Mouse (Mus musculus) NIH3T3 (cell line): Measurements from ENCODE around the gene B3glct.
A peak's percentile ranks its signal among the peaks of the same experiment; 100 is the strongest.

Experiments used
- DNase-seq: peaks from one replicate; pipeline ENCODE4 v3.0.0-alpha.2; 2012; ENCODE audit warnings: low read depth

B3glct gene

DNA sequence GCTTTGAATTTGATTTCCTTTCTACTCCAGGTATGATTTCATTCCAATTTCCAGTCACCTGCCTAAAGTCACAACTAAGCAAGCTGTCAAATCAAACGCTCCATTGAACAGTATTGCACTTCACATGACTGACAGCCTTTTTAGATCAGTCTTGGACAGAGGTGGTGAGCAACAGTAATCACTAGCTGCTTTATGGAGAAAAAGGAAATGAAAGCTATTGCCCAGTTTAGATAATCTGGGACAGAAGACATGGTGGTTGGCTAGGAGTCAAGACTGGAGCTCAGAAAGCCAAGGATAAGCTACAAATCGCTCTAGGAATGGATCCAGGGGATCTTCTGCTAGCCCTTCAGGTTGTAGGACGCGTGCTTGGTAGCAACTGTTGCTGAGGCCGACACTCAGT, 14.6 kb upstream of the B3glct start:
- DNase-seq: no peak

DNA sequence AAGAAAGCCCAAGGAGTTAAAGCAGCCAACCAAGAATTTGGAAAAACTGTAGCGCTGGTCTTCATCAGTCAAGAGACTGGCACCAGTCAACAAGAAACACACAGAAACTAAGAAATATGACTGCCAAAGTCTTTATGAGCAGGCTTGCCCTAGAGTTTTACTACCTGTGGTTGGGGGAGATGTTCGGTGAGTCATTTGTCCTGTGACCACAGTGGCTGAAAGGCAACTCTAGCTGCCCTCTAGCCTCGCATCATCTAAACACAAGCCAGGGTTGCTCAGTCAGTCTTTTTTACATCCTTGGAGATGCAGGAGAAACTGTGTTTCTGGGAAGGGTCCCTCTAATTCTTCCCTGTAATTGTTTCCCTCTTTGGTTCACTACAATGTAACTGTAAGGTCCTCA, 834 bp upstream of the B3glct start:
- no peak for DNase-seq

DNA sequence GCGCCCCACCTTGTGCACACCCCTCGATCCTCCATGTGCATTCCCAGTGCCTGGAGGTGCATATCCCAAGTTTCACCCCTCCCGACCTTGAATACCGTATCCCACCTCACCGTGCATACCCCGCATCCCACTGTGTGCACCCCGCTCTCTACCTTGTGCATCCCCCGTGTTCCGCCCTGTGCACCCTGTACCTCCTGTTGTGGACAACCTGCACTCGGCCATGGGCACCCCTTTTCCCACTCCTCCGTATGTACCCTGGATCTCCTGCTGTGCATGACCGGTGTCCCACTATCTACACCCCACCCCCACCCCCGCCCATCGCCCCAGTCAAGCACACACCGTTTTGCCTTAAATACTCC, 939 bp downstream of the B3glct start:
- DNase-seq: no peak

DNA sequence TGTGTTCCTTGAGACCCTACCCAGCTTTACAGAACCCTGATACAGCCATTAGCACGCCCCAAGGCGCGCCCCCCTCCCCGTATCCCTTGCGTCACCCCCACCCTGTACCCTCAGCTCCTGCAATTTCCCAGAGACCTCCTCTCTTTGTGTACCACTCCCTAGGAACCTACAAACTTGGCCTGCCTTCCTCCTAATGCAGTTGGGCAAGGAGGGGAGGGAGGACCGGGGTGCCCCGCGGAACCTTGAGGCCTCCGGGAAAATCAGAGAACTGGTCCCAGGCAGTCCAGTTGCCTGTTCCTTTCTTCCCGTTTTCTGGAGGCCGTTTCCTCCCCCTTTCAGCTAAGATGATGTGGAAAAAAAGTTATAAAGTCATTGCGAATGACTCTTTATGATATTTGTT, 1.3 kb downstream of the B3glct start:
- no peak for DNase-seq

DNA sequence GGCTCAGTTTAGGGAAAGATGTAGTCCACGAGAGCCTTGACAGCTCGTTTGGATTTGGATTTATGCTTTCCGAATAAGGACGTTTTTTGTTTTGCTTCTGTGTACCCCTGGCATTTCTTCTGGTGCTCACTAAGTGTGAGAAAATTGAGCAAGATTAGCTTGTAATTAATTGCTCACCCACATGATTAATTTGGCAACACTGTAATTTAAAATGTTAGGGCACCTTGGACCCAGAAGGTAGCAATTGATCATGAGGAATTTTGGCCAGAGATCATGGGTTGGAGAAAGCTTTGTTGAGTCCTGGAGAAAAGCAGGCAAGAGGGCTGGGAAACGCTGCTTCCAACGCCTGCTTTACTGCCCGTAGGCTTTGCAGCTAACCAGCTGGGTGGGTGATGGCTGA, 1.9 kb downstream of the B3glct start:
- no peak for DNase-seq

DNA sequence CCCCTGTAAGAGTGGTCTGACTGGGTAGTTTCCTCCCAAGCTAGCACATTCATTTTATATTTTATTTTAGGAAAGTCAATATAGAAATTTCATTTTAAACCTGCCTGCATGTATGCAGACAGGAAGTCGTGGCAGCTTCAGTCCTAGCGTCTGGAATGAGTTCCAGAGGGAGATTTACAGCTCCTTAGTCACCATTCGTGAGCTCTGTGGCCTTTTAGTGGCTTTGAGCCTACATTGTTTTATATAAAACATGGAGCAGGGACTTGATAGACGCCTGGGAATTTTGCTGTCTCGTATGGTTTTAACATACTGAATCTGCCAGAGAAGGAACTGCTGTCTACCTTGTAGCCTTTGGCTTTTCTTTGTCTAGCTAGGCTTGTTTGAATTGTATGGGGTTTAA, 2.9 kb downstream of the B3glct start:
- DNase-seq: no peak

DNA sequence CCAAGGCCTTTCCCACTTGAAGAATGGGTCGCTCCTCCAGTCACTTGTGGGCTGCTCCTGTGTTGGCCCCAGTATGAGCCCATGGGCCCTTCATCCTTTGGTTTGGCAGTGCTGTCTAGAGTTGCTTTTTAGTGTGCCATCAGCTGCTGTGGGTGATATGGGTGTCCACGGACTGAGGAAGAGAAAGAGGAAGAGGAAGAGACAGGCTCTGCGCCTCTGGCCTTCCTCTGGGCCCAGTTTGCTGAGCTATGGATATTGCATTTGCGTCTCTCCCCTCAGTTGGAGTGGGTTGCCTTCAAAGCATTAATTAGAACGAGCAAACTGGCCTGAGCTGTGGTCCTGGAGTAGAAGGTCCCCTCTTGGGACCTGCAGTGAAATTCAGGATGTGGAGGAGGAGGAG, 11.8 kb downstream of the B3glct start:
- no peak for DNase-seq

DNA sequence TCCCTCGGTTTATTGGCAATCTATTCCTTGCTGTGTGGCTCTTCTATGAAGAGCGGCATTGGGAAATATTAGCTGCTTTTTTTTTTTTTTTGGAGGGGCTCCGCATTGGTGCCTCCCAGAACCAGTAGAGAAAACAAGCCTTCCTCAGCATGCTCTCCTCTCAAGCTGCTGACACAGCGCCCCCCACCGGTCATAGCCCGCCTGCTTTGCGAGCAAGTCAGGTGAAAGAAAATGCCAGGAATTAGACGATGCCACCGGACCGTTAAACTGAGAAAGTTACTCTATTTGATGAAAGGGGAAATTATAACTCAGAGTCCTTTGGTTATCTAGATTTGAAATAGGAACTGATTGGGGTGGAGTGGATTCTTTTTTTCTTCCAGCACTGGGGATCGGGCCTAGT, 14.5 kb downstream of the B3glct start:
- no peak for DNase-seq

DNA sequence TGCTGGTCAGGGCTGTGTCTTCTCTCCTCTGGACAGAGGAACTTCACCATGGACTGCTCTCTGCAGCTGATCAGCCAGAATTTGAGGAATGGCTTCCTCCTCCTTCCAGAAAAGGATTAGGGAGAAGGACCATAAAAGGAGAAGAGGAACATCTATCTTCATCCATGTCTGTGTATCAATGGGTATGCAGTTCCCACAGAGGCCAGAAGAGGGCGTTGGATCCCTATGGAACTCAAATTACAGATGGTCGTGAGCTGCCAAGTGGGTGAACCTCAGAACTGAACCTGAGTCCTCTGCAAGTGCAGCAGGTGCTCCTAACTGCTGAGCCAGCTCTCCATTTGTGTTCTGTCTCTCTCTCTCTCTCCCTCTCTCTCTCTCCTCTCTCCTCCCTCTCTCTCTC, 15.2 kb downstream of the B3glct start:
- no peak for DNase-seq

DNA sequence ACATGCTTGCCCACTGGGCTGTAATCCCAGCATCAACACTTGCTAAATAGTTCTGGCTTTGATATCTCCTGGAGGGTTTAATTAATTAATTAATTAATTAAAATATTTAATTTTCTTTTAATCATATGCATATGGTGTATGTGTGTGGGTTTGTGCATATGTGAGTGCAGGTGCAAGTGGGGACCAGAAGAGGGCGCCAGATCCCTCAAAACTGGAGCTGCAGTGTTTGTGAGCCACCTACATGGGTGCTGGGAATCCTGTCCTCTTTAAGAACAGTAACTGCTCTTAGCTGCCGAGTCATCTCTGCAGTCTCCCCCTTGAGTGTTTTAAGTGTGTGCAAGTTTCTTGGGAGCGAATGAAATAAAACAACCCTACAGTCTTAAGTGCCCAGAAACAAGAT, 15.9 kb downstream of the B3glct start:
- DNase-seq: no peak

DNA sequence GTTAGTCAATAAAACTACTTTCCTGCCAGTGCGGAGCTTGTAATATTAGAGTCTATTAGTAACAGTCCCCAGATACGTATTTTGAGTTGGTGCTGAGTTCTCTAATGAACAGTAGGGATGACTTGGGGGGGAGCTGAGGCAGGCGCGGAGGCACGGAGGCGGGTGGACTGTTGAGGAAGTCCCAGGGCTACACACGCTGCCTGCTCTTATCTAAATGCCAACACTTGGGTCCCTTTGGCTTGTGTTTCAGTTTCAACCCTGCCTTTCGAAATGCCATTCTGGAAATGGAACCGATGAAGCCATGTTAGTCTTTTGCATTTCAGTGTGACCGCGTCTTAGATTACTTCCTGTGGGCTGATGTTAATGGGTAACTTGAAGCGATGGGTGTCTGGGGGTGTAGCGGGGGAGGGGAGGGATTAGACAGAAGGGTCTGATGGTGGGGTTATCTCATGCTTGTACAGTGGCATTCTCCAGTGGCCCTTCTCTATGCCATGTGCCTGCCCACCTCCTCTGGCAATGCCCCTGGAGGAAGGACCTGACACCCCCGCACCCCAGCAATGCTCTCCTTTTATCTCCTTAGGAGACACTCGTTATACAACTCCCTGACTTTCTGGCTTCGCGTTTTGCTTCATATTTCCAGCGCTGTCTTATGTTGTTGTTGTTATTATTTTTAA, 17.2 kb downstream of the B3glct start:
- no peak for DNase-seq

DNA sequence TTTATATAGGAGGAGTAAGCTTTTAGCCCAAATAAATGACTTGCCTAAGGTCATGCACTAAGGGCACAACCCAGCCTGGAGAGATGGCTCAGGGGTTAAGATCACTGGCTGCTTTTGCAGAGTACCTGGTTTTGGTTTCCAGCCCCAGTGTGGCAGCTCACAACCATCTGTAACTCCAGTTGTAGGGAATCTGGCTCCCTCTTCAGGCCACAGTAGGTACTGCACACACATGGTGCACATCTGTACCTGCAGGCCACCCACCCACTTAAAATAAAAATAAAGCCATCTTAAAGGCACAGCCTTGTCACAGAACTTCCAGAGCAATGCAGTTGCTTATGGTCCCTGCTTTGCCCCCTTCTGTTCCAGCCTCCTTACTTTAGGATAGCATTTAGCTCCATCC, 24.7 kb downstream of the B3glct start:
- DNase-seq: no peak

DNA sequence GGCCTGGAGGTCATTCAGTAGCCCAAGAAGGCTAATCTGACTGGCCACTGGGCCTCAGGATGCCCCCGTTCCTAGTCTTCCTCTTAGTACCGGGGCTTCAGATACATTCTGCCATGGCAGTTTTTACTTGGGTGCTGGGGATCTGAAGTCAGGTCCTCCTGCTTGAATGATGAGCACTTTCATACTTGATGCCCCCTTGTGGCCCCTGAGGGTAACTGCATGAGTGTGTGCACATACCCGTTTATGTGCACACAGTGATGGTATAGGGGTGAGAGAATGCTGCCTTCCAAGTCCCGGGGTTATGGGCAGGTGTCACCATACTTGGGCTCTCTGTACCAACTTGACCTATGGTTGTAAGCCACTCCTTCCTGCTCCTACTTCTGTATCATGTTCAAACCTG, 33.5 kb downstream of the B3glct start:
- DNase-seq: no peak

DNA sequence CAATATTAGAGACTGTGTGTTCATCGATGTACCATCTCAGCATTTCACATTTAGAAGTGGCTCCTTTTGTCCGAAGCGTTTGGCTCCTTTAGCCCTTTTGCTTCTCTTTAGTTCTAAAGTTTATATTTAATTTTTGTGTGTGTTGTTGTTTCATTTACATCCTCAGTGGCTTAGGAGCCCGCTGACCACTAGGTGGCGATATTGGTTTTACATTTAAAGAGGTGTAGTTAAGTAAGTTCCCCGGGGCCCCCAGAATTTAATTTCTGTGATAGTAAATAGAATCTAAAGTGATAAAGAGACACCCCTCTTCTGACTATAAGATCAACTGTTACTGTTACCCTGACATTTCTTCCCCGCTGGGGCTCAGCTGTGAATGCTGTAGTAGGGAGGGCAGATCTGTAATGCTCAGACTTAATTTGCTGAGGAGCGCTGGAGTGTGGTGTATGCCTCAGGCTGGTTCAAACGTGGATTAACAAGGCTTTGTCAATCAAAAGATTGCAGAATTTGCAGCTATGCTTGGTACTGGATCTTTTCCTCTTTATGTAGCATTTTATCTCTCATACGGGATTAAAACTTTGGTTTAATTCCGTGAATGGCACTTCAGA, 35.2 kb downstream of the B3glct start:
- peak; percentile 85 for DNase-seq

DNA sequence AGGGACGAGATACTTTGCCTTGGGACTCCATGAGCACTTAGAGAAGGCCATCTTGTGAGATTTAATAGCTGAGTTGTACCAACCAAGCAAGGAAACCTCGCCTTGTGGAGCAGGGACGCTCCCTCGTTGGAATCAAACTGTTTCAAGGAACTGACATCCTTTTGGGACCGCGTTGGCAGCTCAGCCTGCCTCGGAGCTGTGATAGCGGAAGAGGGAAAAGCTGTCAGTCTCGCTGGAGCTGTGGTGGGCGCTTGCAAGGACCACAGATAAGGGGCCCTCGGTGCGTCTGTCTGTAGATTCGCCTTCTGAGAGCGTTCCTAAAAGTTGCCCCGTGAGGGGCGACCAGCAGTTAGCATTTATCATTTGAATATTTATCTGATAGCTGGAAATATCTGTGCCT, 35.8 kb downstream of the B3glct start:
- DNase-seq: no peak

DNA sequence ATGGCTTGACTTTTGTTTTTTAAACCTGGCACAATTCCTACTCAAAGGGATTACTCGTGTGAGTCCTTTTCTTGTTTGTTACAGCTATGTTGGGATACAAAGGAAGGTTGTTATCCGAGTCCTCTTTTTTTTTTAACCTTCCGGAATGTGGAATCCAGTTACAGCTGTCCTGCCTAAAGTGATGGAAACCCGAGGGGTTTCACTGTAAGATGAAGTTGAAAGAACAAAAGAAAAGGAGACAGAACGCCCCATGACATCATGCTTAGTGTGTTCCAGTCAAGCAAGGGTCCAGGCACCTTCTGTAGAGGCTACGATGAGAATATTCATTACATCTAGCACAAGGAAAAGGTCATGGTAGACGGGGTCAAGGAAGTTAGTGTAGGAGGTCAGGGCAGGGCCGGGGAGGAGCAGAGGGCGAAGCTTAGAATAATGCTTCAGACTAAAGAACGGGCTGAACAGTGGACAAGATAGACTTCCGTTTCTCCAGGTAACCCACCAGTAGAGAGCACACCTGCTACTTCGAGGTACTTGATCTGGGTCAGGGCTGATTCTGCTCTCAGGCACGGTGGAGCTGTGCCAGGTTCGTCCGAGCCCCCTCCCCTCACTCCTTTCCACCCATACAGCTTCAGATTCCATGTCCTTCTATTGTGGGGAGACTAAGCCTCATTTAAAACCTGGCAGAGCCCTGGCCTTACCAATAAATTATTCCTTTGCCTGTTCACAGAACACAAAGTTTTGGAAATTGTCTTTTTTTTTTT, 37.7 kb downstream of the B3glct start:
- no peak for DNase-seq

DNA sequence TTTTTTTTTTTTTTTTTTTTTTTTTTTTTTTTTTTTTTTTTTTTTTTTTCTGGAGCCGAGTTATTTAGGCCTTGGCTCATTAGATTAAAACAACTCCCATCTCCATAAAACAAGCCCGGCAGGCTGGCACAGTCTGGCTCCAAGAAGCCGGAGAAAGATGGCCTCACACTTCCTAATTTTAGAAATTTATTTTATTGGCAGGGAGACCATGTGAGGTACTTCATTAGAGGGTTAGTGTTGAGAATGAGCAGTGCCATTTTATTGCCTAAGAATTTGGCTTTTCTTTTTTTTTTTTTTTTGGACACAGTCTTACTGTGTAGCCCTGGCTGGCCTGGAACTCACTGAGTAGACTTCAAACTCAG, 38.3 kb downstream of the B3glct start:
- DNase-seq: no peak

DNA sequence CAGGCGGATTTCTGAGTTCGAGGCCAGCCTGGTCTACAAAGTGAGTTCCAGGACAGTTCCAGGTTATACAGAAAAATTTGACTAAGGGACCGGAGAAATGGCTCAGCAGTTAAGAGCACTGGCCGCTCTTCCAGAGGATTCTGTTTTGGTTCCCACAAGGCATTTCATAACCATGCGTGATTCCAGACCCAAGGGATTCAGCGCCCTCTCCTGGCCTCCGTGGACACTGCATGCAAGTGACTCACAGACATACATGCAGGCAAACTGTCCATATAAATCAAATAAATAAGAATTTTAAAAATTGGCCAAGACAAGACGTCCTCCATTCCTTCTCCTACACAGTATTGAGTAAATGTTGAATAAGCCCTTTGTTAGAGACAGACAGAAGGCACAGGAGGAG, 53.7 kb downstream of the B3glct start:
- peak; percentile 36 for DNase-seq

DNA sequence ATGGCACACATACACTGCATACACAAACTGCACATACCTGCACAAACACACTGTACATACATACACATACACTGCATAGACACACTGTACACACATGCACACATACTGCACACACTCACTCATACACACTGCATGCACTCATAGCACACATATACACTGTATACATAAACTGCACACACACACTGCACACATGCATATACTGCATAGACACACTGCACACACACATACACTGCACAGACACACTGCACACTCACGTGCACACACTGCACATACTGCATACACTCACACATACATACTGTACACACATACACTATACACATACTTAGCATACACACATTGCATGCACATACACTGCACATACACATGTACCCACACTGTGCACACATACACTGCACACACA, 59.2 kb downstream of the B3glct start:
- no peak for DNase-seq

DNA sequence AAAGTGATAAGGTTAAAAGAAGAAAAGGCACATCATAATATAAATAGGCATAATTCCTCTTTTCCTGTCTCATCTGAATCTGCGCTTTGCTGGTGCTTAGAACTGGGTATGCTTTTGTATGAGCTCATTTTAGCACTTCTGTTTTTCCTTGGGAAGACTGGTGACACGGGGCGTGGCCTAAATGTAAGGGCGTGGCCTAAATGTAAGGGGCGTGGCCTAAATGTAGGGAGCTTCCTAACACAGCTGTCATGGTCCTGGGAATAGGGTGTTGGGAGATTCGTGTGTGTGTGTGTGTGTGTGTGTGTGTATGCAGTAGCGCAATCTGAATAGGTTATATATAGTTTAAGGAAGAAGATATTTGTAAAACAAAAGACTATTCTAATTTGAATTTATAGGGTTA, 62.1 kb downstream of the B3glct start:
- DNase-seq: no peak

DNA sequence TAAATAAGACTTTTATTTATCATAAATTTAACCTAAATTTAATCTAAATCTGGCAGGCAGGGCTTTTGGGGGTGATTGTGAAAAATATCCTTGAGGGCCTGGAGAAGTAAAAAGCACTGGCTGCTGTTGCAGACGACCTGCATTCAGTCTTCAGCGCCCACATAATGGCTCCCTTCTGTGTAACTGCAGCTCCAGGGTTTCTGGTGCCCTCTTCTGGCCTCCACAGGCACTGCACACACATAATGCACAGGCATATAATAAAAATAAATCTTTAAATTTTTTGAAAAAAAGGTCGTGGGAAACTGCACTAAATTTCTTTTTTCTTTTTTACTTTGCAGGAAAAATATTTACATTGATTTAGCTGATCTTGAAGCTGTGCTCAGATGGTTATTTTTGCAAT, 62.7 kb downstream of the B3glct start:
- DNase-seq: peak; percentile 10

DNA sequence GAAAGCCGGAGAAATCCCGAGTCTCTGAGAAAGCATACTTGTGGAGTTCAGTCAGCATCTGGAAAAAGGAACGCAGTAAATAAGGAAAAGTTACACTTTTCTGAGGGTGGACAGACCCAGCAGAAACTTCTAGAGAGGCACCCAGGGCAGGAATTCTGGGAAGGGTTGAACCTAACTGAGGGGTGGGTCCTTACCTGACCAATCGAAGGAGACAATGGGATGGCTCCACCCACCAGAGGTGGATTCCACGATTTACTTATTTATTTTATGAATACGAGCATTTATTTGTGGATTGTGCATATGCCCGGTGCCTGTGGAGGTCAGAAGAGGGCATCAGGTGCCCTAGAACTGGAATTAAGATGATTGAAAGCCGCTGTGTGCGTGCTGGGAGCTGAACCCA, 64.3 kb downstream of the B3glct start:
- DNase-seq: no peak

DNA sequence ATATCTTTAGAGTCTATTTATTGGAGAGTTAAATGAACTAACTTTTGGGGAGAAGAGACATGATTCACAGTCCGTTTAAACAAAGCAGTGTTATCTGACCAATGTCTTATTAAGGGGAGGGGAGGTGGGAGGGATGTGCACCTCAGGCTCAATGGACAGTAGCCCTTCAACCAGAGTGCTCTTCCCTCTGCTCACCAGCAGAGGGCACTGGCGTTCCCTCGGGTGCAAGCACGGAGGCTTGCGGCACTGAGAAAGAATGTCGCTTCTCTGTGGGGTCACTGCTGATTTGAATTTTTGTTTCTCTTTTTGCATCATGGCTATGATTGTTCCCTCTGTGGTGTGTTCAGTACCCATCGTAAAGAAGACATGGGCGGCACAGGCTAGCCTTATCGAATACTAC, 67.0 kb downstream of the B3glct start:
- peak; percentile 17 for DNase-seq
